8 mouse cellular contexts compared by ENCODE assay signal in the genomic region with DNA sequence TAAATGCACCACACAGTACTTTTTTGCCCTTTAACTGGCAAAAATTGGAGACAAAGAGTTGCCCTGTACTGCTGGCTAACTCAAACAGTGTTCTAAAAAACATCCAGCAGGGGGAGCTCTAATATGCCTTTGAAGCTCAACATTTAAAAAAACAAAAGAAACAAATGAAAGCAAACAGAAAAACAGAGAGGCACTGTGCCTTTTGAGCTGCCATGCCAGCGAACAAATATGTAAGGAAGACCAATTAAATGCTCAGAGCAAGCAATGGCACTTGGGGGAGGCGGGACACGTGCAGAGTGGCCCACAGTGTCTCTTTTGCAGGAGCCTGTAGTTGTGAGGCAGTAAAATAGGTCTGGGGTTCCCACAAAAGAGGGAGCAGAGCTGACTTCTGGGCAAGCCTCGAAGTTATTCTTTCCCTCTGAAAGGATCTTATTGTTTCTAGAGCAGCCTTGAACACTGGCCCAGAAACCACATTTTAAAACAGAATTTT. TPM values are rescaled to one million over a fixed set of nuclear protein-coding genes. Genes with fewer than 3 reads are reported as not detected.
DNase-seq lines count a peak whose midpoint lies in the region; ATAC-seq lines count a peak whose summit lies in the region.

No protein-coding gene starts in this region.

- H3K36me3 ChIP-seq in midbrain, embryonic 13.5 days, result no peaks in the 10 kb centered on the region

- H3K9ac ChIP-seq in midbrain, embryonic 13.5 days (replicated peaks), result no peak overlapping the region

- no peaks in the 10 kb centered on the region for H3K27me3 ChIP-seq in midbrain, embryonic 13.5 days

- H3K4me2 ChIP-seq in midbrain, embryonic 13.5 days (replicated peaks), result peak overlapping the region; percentile 32; the same call in 1 of the 2 replicates

- intact Hi-C loops in left cerebral cortex, postnatal 4 days (cut with DNase I), result loop anchor here (2.0 kb wide), 1 partner anchor 315 kb away; no protein-coding TSS in a partner anchor

- WGBS in midbrain, embryonic 13.5 days, result under 1% methylated on average over 4 of the region's 4 CpGs

- ATAC-seq in granulocyte monocyte progenitor cell, adult 5-6 weeks (replicated peaks; ENCODE audit: poor library complexity, severe bottlenecking), result peak; percentile 40
- ATAC-seq in midbrain, embryonic 13.5 days, result peak; percentile 86

- H3K9me3 ChIP-seq in midbrain, embryonic 13.5 days, result no peaks in the 10 kb centered on the region

- H3K4me3 ChIP-seq in midbrain, embryonic 13.5 days (replicated peaks), result no peak overlapping the region

- peaks cover 21% of the 10 kb centered on the region for H3K4me1 ChIP-seq in midbrain, embryonic 13.5 days (replicated peaks)

- DNase-seq in 3T3-L1 (ENCODE audit: low read depth, low spot score) (peak; percentile 94), ZHBTc4 (ENCODE audit: low read depth, low spot score) (peak; percentile 65)
- peak; percentile 83 for DNase-seq in embryo, embryonic 9.5 days (ENCODE audit: extremely low spot score)
- peak; percentile 45 for DNase-seq in kidney, adult 18-20 months
- peak; percentile 66 for DNase-seq in left cerebral cortex, postnatal 4 days
- peak; percentile 65 for DNase-seq in telencephalon, adult 2 months (ENCODE audit: low read depth, low spot score)

- peak overlapping the region; percentile 65 for H3K27ac ChIP-seq in midbrain, embryonic 13.5 days

RNA-seq across cellular contexts. Expression of a gene that starts 20.5 kb away (rescaled TPM):
- total RNA-seq in granulocyte monocyte progenitor cell, adult 5-6 weeks (2014; fragmentation: Nextera tagmentation), result not detected in 2 replicates
- total RNA-seq in granulocyte monocyte progenitor cell, adult 5-6 weeks (2017), result not detected in 2 replicates
- not detected for total RNA-seq in left cerebral cortex, postnatal 4 days (2021)
- polyA plus RNA-seq in midbrain, embryonic 13.5 days (2015; fragmentation: Nextera tagmentation; extraction: Ambion mirVana), result 0.21 TPM in 1 of 2 replicates, not detected in the other

RNA-seq across cellular contexts. Expression of a gene that starts 30.9 kb away (rescaled TPM):
- 17.2 and 17.9 TPM in 2 replicates for total RNA-seq in granulocyte monocyte progenitor cell, adult 5-6 weeks (2014; fragmentation: Nextera tagmentation)
- total RNA-seq in granulocyte monocyte progenitor cell, adult 5-6 weeks (2017), result 19.0 and 23.6 TPM in 2 replicates
- total RNA-seq in left cerebral cortex, postnatal 4 days (2021), result 10 to 100 TPM; 16.3 to 19.9 TPM
- 36.4 and 39.1 TPM in 2 replicates for polyA plus RNA-seq in midbrain, embryonic 13.5 days (2015; fragmentation: Nextera tagmentation; extraction: Ambion mirVana)
